Mouse (Mus musculus): ENCODE measurements at regions not wholly inside any gene's neighbourhood (a gene's known extent, or its start where the extent isn't known, plus 50 kb on each side); places are given as distances from the start of the nearest gene placed in this dataset.

DNA sequence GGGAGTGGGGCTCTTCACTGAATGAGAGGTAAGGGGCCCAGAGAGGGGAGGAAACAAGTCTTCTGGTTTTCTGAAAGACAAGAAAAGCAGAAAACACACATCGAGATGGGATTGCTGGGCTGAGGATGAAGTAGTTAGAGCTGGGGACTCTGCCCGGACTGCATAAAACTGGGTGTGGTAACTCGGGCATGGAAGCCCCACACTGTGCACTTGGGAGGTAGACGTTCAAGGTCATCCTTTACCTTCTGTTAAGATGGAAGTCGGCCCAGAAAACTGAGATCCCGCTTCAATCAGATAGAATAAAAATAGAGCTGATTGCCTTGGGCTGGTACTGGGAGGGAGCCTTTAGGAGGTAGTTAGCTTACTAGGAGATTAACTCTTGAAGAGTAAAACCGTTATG lies 107.2 kb downstream of the Rassf10 start:
- no peak for DNase-seq

DNA sequence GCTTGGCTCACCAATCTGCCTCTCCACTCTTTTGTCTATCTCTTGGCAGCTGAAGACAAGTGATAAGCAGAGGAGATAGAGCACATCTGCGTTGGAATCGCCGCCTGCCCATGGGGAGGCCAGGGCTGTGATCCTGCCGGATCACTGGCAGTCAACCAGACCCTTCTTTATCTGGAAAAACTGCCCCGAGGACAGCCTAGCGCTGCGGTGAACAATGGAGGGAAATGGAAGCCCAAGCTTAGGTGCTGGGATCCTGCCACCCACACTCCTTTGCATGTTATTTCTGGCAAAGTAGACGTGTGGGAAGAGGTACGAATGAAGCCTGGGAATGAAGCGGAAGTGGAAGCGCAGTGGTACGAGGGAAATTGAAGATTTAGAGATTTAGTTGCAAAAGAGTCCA lies 112.8 kb downstream of the Rassf10 start:
- no peak for DNase-seq

DNA sequence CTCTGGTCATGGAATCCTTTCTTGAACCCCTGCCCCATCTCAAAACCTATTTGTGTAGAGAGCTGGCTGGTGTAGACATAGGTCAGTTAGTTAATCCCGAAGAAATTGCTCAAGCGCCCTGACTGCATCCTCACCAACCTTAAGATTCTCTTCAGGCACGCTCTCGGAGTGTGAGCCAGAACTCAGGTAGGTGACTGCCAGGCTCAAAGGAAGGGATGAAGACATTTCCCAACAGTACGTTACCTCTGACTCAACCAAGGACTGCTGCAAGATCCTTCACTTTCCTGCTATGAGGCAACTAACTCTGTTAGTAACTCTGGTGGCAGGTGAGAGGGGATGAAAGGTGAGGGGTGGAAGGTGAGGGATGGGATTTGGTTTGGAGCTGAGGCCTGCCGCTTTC lies 114.5 kb downstream of the Rassf10 start:
- no peak for DNase-seq

DNA sequence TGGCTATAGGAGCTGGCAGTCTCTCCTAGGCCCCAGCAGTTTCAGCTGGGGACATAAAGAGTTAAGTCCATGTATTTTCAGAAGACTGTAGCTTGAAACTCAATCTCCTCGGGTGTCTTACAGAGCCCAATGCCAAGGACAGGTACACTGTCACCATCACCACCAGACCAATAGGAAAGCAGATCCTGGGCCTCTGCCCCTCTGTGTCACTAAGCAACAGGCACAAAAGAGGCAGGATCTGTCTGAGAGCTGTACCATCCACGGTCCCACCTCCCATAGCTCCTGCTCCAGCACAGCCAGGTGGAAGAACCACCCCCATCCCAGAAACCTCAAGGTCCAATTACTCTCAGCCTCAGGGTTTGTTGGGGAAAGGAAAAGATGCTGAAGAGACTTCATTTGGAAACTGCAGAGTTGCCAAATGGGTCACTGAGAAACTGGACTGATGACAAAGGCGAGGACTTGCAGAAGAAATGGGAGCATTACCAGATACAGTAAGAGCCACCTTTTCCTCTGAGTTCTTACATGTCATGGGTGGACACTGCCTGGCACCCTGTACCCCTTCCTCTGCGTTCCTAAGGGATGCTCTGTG lies 115.7 kb downstream of the Rassf10 start:
- DNase-seq = no peak

- DNase-seq = no peak
Measured at GRCm38 (mm10) chr7:113071418-113071817, 117.7 kb downstream of the Rassf10 start.

- DNase-seq = no peak
Measured at GRCm38 (mm10) chr7:113073781-113074180, 120.0 kb downstream of the Rassf10 start.

DNA sequence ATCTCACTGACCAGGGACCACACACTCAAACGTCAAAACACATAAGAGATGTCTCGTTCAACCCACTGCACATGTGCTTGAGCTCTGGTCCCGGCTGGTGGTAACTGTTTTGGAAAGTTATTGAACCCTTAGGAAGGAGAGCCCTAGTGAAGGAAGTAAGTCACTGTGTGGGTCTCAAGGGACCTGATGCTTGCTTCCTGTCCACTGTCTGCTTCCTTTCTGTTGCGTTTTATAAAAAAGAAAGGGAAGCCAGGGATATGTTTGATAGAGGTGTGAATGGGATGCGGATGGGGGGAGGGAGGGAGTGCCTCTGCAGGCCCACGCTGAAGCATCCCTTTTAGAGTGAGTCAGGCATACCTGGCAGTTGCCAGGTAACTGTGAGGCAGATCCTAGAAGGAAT lies 121.6 kb downstream of the Rassf10 start:
- DNase-seq = no peak

GRCm38 (mm10) chr7:113076243-113076642 lies 122.5 kb downstream of the Rassf10 start:
- DNase-seq = no peak

- DNase-seq = peak in 1 of 2 experiments; percentile 15
Measured at GRCm38 (mm10) chr7:113081120-113081519, 126.1 kb upstream of the Arntl start.

DNA sequence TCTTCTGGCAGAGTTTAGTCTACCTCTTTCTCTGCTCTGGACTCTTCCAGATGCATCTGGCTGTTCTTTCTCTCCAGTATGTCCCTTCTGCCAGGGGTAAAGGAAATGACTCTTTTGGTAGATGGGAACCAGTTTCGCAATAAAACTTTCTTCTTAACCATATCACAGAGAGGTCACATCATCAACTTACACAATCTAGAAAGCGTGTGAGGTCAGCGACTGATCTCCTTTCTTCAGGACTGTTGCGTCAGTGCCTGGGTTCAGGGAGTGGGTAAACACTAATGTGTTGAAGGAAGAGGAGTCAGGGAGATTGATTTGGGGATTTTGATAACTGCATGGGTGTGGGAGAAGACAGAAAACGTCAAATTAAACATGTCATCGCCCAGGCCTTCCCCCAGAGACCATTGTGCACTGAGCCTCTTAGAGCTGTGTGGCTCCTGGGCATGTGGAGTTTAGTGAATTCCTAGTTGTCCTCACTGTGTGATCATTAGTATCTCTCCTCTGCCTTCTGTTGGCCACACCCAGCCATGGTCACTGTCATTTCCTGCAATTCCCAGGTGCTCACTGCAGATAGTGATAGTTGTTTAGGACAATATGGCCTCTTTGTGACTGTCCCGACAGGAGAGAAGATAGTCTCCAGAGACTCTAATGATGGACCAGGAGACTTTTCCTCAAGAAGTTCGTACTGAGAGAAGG lies 122.2 kb upstream of the Arntl start:
- no peak for DNase-seq

- DNase-seq = no peak
Measured at GRCm38 (mm10) chr7:113086158-113086557, 121.1 kb upstream of the Arntl start.

GRCm38 (mm10) chr7:113087646-113088045 lies 119.6 kb upstream of the Arntl start:
- DNase-seq = no peak

- no peak for DNase-seq
Measured at GRCm38 (mm10) chr7:113089044-113089443, 118.2 kb upstream of the Arntl start.

DNA sequence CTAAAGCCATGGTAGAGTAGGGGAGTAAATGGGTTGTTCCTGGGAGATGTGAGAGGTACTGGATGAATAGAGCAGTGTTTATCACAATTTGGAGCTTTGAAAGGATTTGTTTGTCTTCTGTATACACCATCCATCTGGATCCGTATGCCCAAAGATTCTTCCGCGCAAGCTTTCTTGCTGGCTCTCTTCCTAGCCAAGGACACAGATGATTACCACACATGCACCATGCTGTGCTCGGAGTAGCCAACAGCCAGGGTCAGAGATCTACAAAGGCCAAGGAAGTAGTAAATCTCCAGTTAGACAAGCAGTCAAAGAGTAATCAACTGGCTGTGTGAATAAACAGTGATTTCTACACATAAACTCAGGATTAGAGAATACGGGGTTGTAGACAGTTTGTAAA lies 113.3 kb upstream of the Arntl start:
- DNase-seq = no peak

- no peak for DNase-seq
Measured at GRCm38 (mm10) chr7:113095092-113095491, 112.2 kb upstream of the Arntl start.

DNA sequence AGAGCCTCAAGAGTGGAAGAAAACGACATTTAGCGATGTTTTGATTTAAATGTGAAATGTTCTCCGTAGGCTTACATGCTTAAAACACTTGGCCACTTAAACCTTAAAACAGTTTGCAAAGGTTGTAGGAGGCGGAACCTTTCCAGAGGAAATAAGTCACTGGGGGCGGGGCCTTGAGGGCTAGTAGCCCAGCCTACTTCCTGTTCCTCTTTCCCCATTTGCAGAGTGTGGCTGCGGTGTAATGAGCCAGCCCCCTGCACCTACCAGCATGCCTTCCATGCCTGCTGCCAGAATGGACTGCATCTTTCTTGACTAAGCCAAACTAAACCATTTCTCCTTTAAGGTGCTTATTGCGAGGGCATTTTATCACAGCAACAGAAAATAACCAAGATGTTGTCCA lies 103.0 kb upstream of the Arntl start:
- no peak for DNase-seq

GRCm38 (mm10) chr7:113105359-113105758 lies 101.9 kb upstream of the Arntl start:
- no peak for DNase-seq

DNA sequence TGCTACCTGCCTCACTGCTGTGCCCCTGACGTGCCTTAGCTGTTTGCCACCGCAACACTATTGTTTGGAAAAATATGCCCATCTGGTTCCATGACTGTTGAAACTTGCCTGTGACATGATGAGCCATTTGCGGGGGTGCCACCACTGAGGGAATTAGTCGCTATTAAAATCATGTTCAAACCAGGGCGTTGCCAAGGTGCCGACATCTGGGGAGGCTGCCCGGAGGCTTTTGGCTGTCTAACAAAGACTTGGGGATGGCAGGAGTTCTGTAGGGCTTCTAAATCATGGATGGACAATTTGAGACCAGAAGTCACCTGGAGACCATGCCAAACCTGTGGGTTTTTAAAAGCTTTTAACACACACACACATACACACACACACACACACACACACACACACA lies 100.5 kb upstream of the Arntl start:
- DNase-seq = no peak

DNA sequence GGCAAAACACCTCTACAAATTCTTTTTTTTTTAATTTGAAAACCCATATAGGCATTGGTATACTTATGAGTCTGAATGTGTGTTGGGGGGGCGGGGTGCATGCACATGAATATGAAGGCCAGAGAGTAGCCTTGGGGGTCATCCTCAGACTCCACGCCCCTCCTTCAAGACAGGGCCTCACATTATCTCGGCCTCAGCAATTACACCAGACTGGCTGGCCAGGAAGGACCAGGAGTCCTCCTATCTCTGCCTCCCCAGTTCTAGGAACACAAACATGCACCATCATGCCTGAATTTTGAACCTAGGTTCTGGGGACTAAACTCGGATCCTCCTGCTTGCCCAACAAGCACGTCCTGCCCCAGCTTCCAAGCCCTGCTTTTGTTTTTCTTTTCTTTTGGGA lies 99.3 kb upstream of the Arntl start:
- no peak for DNase-seq

GRCm38 (mm10) chr7:113108442-113109000 lies 98.7 kb upstream of the Arntl start:
- DNase-seq = no peak

DNA sequence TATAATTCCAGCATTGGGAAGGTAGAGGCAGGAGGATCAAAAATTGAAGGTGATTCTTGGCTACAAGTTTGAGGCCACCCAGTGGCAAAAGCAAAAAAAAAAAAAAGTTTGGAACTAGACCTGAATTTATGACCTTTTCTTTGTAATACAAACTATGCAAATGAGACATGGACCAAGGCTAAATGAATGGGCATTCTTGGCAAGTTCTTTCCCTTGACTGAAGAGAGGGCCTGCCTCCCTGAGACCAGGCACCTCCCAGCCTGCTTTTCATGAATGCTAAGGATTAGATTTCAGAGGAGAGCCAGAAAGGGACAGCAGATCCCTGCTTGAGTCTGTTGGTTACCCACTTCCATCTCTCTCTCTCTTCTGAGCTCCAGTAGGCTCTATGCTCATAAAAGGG lies 97.8 kb upstream of the Arntl start:
- DNase-seq = no peak

DNA sequence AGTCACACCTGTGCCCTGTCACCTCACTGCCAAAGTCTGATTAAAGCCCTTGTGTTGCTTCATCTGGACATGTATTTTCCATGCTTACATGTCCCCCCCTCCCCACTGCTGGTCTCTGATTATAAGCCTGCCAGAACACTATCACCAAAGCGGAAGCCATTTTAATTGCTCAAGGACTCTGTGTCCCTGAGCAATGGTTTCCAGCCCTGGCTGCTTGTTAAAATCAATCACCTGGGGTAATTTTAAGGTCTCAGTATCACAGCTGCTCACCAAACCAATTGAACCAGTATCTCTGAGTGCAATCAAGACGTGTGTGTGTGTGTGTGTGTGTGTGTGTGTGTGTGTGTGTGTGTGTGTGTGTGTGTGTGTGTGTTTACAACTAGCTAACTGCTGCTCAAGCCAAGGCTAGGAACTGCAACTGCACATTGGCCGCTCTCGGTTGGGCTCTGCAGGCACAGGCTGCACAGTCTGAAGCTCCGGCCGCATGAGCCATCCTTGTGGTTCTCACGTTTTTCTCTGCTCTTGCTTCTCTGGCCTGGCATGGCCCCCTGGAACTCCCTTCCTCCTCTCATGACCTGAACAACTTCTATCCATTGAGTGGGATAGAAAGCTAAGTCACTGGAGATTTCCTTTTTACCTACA lies 96.3 kb upstream of the Arntl start:
- DNase-seq = no peak

- no peak for DNase-seq
Measured at GRCm38 (mm10) chr7:113113266-113113893, 93.9 kb upstream of the Arntl start.

DNA sequence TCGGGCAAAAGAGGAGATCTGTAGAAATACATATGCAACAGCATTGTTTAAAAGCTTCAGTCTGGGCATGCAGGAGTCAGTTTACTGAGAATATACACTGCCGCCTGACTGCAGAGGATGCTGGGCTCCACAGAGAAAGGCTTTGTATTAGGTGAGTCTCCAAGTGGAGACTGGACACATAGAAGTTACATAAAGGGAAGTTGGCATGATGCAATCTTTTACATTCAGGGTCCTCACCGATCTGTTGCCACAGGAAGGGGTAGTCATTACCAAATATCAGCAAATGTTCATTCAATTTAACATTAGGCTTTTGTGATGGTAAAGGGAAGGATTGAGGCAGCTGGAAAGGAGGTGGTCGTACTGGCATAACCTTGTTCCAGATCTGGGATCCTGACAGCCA lies 89.7 kb upstream of the Arntl start:
- DNase-seq = no peak

All from kidney, postnatal 36 days (tissue).